Mouse (Mus musculus) lung, embryonic 14.5 days (tissue): Measurements from ENCODE around the gene Rnf141. TPM values are rescaled to one million over a fixed set of nuclear protein-coding genes. Genes with fewer than 3 reads are reported as not detected.
A peak's percentile ranks its signal among the peaks of the same experiment; 100 is the strongest.

Experiments used
- ATAC-seq: fragments of 200-750 bp; cut with Nextera tagmentation; 2 replicates; pipeline ENCODE4 v1.8.0; 2017; ENCODE audit warnings: mild to moderate bottlenecking, moderate TSS enrichment, moderate library complexity; ENCODE audit not compliant: insufficient read depth
- DNase-seq: peaks from one replicate; pipeline ENCODE4 v3.0.0-alpha.2; 2015
- H3K27ac ChIP-seq: fragments of 300-500 bp; sonication (generic); 2 replicates; pipeline ENCODE4 v1.5.1; 2014; ENCODE audit warnings: low read depth, mild to moderate bottlenecking, moderate library complexity
- H3K27me3 ChIP-seq: fragments of 300-500 bp; sonication (generic); 2 replicates; pipeline ENCODE4 v1.6.1; 2014; ENCODE audit warnings: low read length, control low read depth; ENCODE audit not compliant: insufficient read depth
- H3K36me3 ChIP-seq: fragments of 300-500 bp; sonication (generic); 2 replicates; pipeline ENCODE4 v1.6.1; 2014; ENCODE audit warnings: control low read depth; ENCODE audit not compliant: insufficient read depth
- H3K4me1 ChIP-seq: fragments of 300-500 bp; sonication (generic); 2 replicates; pipeline ENCODE4 v1.6.1; 2014; ENCODE audit warnings: antibody characterized with exemption, control low read depth; ENCODE audit not compliant: insufficient read depth
- H3K4me2 ChIP-seq: fragments of 300-500 bp; sonication (generic); 2 replicates; pipeline ENCODE4 v1.6.1; 2014; ENCODE audit warnings: mild to moderate bottlenecking
- H3K4me3 ChIP-seq: fragments of 300-500 bp; sonication (generic); 2 replicates; pipeline ENCODE4 v1.5.1; 2014; ENCODE audit warnings: low read depth, low read length
- H3K9ac ChIP-seq: fragments of 300-500 bp; sonication (generic); 2 replicates; pipeline ENCODE4 v1.6.1; 2014
- H3K9me3 ChIP-seq: fragments of 300-500 bp; sonication (generic); 2 replicates; pipeline ENCODE4 v1.6.1; 2016; ENCODE audit warnings: low read depth, low read length, control low read depth
- CTCF ChIP-seq: IDR thresholded peaks from 2 replicates; pipeline ENCODE4 v1.5.1; 2016; ENCODE audit warnings: antibody characterized with exemption, low read depth
- WGBS: fragments of 180-500 bp; shearing (Covaris S2); extraction: QIAGEN DNeasy Blood & Tissue Kit; methylation state at CpG from one replicate; pipeline ENCODE4 v1.1.7; 2014; 5-methylcytosine and 5-hydroxymethylcytosine counted together
- polyA plus RNA-seq: library from polyadenylated mRNA; unstranded; fragments of >200 nt; fragmentation: Nextera tagmentation; extraction: Ambion mirVana; gene quantifications from 2 replicates; pipeline ENCODE4 v1.2.1, GENCODE M21; 2014

The Rnf141 gene
- polyA plus RNA-seq, 1 experiment from 2014 or later: 37.1 TPM

GRCm38 (mm10) chr7:110784965-110785364 lies 59.3 kb downstream of the Rnf141 start:
- 18% methylated on average over 8 of the region's 8 CpGs for WGBS
- 0 out of 2 replicates have a peak, but pooled peaks have one; percentile 12 for ATAC-seq

GRCm38 (mm10) chr7:110782845-110783478 lies 61.3 kb downstream of the Rnf141 start:
- DNase-seq (no peak), ATAC-seq (no peak)
- no peak for TF ChIP-seq CTCF
- Histone ChIP-seq H3K4me2 (no peak overlapping the region), H3K4me1 (peaks cover 14% of the 10 kb centered on the region; the same call in 1 of the 2 replicates), H3K36me3 (no peaks in the 10 kb centered on the region), H3K9ac (no peak overlapping the region), H3K27ac (no peak overlapping the region), H3K9me3 (no peaks in the 10 kb centered on the region), H3K4me3 (no peak overlapping the region), H3K27me3 (no peaks in the 10 kb centered on the region)
- WGBS: 26% methylated on average over 10 of the region's 10 CpGs

More at GRCm38 (mm10) chr7:110784965-110785364, 59.3 kb downstream of the Rnf141 start:
- Histone ChIP-seq H3K4me2 (no peak overlapping the region), H3K4me3 (no peak overlapping the region), H3K4me1 (peaks cover 14% of the 10 kb centered on the region; the same call in 1 of the 2 replicates), H3K27me3 (no peaks in the 10 kb centered on the region), H3K36me3 (no peaks in the 10 kb centered on the region), H3K9me3 (no peaks in the 10 kb centered on the region), H3K27ac (no peak overlapping the region), H3K9ac (no peak overlapping the region)
- no peak for DNase-seq
- no peak for TF ChIP-seq CTCF

GRCm38 (mm10) chr7:110782135-110782534 lies 62.1 kb downstream of the Rnf141 start:
- Histone ChIP-seq H3K9me3 (no peaks in the 10 kb centered on the region), H3K4me2 (no peak overlapping the region), H3K27me3 (no peaks in the 10 kb centered on the region), H3K27ac (no peak overlapping the region), H3K4me1 (peaks cover 14% of the 10 kb centered on the region; the same call in 1 of the 2 replicates), H3K9ac (no peak overlapping the region), H3K4me3 (no peak overlapping the region), H3K36me3 (no peaks in the 10 kb centered on the region)
- WGBS: 35% methylated on average over 7 of the region's 7 CpGs
- DNase-seq (peak; percentile 46), ATAC-seq (no peak)
- no peak for TF ChIP-seq CTCF

- Histone ChIP-seq H3K4me3 (no peak overlapping the region), H3K27ac (0 out of 2 replicates have a peak overlapping the region, but pooled peaks have one; percentile 15), H3K9ac (no peak overlapping the region), H3K9me3 (no peaks in the 10 kb centered on the region), H3K36me3 (no peaks in the 10 kb centered on the region), H3K4me1 (peaks cover 14% of the 10 kb centered on the region; the same call in 1 of the 2 replicates), H3K27me3 (no peaks in the 10 kb centered on the region), H3K4me2 (no peak overlapping the region)
- TF ChIP-seq CTCF: no peak
- DNase-seq (peak; percentile 73), ATAC-seq (peak; percentile 66)
- 45% methylated on average over 2 of the region's 2 CpGs for WGBS
Measured at GRCm38 (mm10) chr7:110781231-110781711, 63.0 kb downstream of the Rnf141 start.

- no peak for DNase-seq
- ATAC-seq: no peak
- H3K27ac ChIP-seq: no peak overlapping the region
- no peak for TF ChIP-seq CTCF
- WGBS: 70% methylated on average over 4 of the region's 4 CpGs
- no peaks in the 10 kb centered on the region for H3K27me3 ChIP-seq
- peaks cover 10% of the 10 kb centered on the region; the same call in 1 of the 2 replicates for H3K4me1 ChIP-seq
- H3K36me3 ChIP-seq: no peaks in the 10 kb centered on the region
- H3K4me3 ChIP-seq: no peak overlapping the region
- no peak overlapping the region for H3K4me2 ChIP-seq
- no peak overlapping the region for H3K9ac ChIP-seq
- no peaks in the 10 kb centered on the region for H3K9me3 ChIP-seq
Measured at GRCm38 (mm10) chr7:110780520-110780919, 63.7 kb downstream of the Rnf141 start.

- no peak for ATAC-seq
- no peak for TF ChIP-seq CTCF
- WGBS: 88% methylated on average over 8 of the region's 8 CpGs
Measured at GRCm38 (mm10) chr7:110779605-110780111, 64.6 kb downstream of the Rnf141 start.

GRCm38 (mm10) chr7:110778933-110779332 lies 65.3 kb downstream of the Rnf141 start:
- 63% methylated on average over 7 of the region's 7 CpGs for WGBS
- H3K4me3 ChIP-seq: no peak overlapping the region

More at GRCm38 (mm10) chr7:110779605-110780111, 64.6 kb downstream of the Rnf141 start:
- no peak for DNase-seq
- Histone ChIP-seq H3K9ac (no peak overlapping the region), H3K36me3 (no peaks in the 10 kb centered on the region), H3K27ac (no peak overlapping the region), H3K4me3 (no peak overlapping the region), H3K4me2 (no peak overlapping the region), H3K9me3 (no peaks in the 10 kb centered on the region), H3K4me1 (peaks cover 7% of the 10 kb centered on the region; the same call in 1 of the 2 replicates), H3K27me3 (no peaks in the 10 kb centered on the region)

More at GRCm38 (mm10) chr7:110778933-110779332, 65.3 kb downstream of the Rnf141 start:
- Histone ChIP-seq H3K4me1 (peaks cover 10% of the 10 kb centered on the region; the same call in 1 of the 2 replicates), H3K9me3 (no peaks in the 10 kb centered on the region), H3K27me3 (no peaks in the 10 kb centered on the region), H3K9ac (no peak overlapping the region), H3K36me3 (no peaks in the 10 kb centered on the region), H3K27ac (no peak overlapping the region), H3K4me2 (no peak overlapping the region)
- no peak for ATAC-seq
- no peak for TF ChIP-seq CTCF
- DNase-seq: no peak
